ENCODE assay signal across 20 mouse cellular contexts in genomic region chr3:97835888-97836287, GRCm38 (mm10). TPM values are rescaled to one million over a fixed set of nuclear protein-coding genes. Genes with fewer than 3 reads are reported as not detected.
DNase-seq lines count a peak whose midpoint lies in the region; ATAC-seq and TF ChIP-seq lines count a peak whose summit lies in the region.
"Had no signal": no experiment of that assay in that cellular context is flagged by ENCODE, and none has a peak within 500 bp of the region (broad histone marks: within the 10 kb centered on the region; RNA-seq: fewer than 3 reads in every experiment).

No protein-coding gene starts in this region.

- no peaks in the 10 kb centered on the region for H3K27me3 ChIP-seq in C2C12 (ENCODE audit: control insufficient read depth, insufficient read depth, insufficient read length)
- no peaks in the 10 kb centered on the region for H3K27me3 ChIP-seq in hindbrain, embryonic 11.5 days (ENCODE audit: control insufficient read depth, insufficient read depth, low read length)
- H3K27me3 ChIP-seq: CH12.LX; embryonic facial prominence, embryonic 15.5 days; forebrain, embryonic 12.5 days; heart, embryonic 15.5 days had no signal

- H3K79me3 ChIP-seq in C2C12 (ENCODE audit: low read depth), result no peaks in the 10 kb centered on the region

- H3ac ChIP-seq in C2C12 (ENCODE audit: control insufficient read depth, insufficient read length, low read depth), result no peak overlapping the region

- no peak overlapping the region for H3K9ac ChIP-seq in hindbrain, embryonic 11.5 days (ENCODE audit: low read depth, low read length)
- H3K9ac ChIP-seq: embryonic facial prominence, embryonic 15.5 days; forebrain, embryonic 12.5 days; heart, embryonic 15.5 days; hindbrain, embryonic 15.5 days had no signal

- 88% methylated on average over 5 of the region's 5 CpGs for WGBS in hindbrain, embryonic 11.5 days

- no peak for TF ChIP-seq CTCF in C2C12 (IDR thresholded peaks at IDR 0.05; ENCODE audit: control insufficient read depth, insufficient read depth, insufficient read length)
- no peak for TF ChIP-seq CTCF in embryonic fibroblast, embryonic 13.5 days (IDR thresholded peaks at IDR 0.05; ENCODE audit: borderline replicate concordance, insufficient read depth, low read length)

- no peak overlapping the region for H3K4me3 ChIP-seq in C2C12 (ENCODE audit: insufficient read depth, poor library complexity, severe bottlenecking)
- H3K4me3 ChIP-seq in embryonic fibroblast, embryonic 13.5 days (ENCODE audit: insufficient read depth, low read length), result no peak overlapping the region
- no peak overlapping the region for H3K4me3 ChIP-seq in hindbrain, embryonic 11.5 days (ENCODE audit: low read depth, low read length)
- H3K4me3 ChIP-seq: embryonic facial prominence, embryonic 15.5 days; forebrain, embryonic 12.5 days; heart, adult 2 months; heart, embryonic 15.5 days; hindbrain, embryonic 10.5 days; hindbrain, embryonic 15.5 days had no signal

- H3K27ac ChIP-seq in embryonic fibroblast, embryonic 13.5 days (ENCODE audit: insufficient read depth, low read length), result peak overlapping the region; percentile 58
- no peak overlapping the region for H3K27ac ChIP-seq in hindbrain, embryonic 11.5 days (ENCODE audit: low read depth, low read length)
- H3K27ac ChIP-seq: embryonic facial prominence, embryonic 15.5 days; forebrain, embryonic 12.5 days; heart, adult 2 months; heart, embryonic 15.5 days; hindbrain, embryonic 10.5 days; hindbrain, embryonic 15.5 days had no signal

- no peak for ATAC-seq in hindbrain, embryonic 11.5 days (ENCODE audit: low FRiP score)
- ATAC-seq: forebrain, embryonic 16.5 days; intestine, embryonic 16.5 days had no signal

- peak; percentile 33 for DNase-seq in urinary bladder, postnatal 14 days (ENCODE audit: low spot score)
- no peak for DNase-seq in urinary bladder, postnatal 10 days (ENCODE audit: low spot score)
- DNase-seq in hindbrain, embryonic 11.5 days (ENCODE audit: low spot score), result no peak
- no peak for DNase-seq in layer of hippocampus, postnatal 25 days (ENCODE audit: extremely low spot score in 1 of 2, low spot score in 1 of 2)
- DNase-seq: adrenal gland, adult 8-10 months; cerebellum, adult 2 months; cerebellum, postnatal 10 days; gastrocnemius, postnatal 36 days; heart, adult 2 months had no signal

- no peak for TF ChIP-seq POLR2A in embryonic fibroblast, embryonic 13.5 days (IDR thresholded peaks at IDR 0.05; ENCODE audit: low read depth, low read length)

- no peaks in the 10 kb centered on the region for H3K9me3 ChIP-seq in hindbrain, embryonic 11.5 days (ENCODE audit: control insufficient read depth, low read length)
- H3K9me3 ChIP-seq: embryonic facial prominence, embryonic 15.5 days; forebrain, embryonic 12.5 days; heart, embryonic 15.5 days; hindbrain, embryonic 10.5 days; hindbrain, embryonic 15.5 days had no signal

- peaks cover 15% of the 10 kb centered on the region for H3K79me2 ChIP-seq in C2C12 (ENCODE audit: control insufficient read depth, insufficient read depth)

- peaks cover 11% of the 10 kb centered on the region for H3K4me1 ChIP-seq in embryonic fibroblast, embryonic 13.5 days (ENCODE audit: control insufficient read depth, insufficient read depth, low read length)
- no peaks in the 10 kb centered on the region for H3K4me1 ChIP-seq in hindbrain, embryonic 11.5 days (replicated peaks; ENCODE audit: control insufficient read depth, insufficient read depth, low read length)
- H3K4me1 ChIP-seq: embryonic facial prominence, embryonic 15.5 days; forebrain, embryonic 12.5 days; hindbrain, embryonic 10.5 days; hindbrain, embryonic 15.5 days had no signal

- H3K36me3 ChIP-seq in C2C12 (ENCODE audit: control insufficient read depth, insufficient read depth), result no peaks in the 10 kb centered on the region
- no peaks in the 10 kb centered on the region for H3K36me3 ChIP-seq in hindbrain, embryonic 11.5 days (ENCODE audit: control insufficient read depth, insufficient read depth, low read length)
- H3K36me3 ChIP-seq: embryonic facial prominence, embryonic 15.5 days; forebrain, embryonic 12.5 days; heart, embryonic 15.5 days; hindbrain, embryonic 10.5 days had no signal

- no peak overlapping the region for H3K4me2 ChIP-seq in hindbrain, embryonic 11.5 days (replicated peaks; ENCODE audit: low read depth, low read length)
- H3K4me2 ChIP-seq: embryonic facial prominence, embryonic 15.5 days; forebrain, embryonic 12.5 days; heart, embryonic 11.5 days; heart, embryonic 15.5 days; hindbrain, embryonic 15.5 days had no signal

TF ChIP-seq in C2C12, 6 proteins besides CTCF, POLR2A, EP300 and RAD21:
- TF ChIP-seq MAX (IDR thresholded peaks at IDR 0.05) (peak; percentile 90), MYOG (IDR thresholded peaks at IDR 0.05; ENCODE audit: control insufficient read depth, extremely low read depth, insufficient read length) (no peak), FOSL1 (IDR thresholded peaks at IDR 0.05; ENCODE audit: insufficient read depth, low read length, poor library complexity, severe bottlenecking) (no peak), MYOD1 (IDR thresholded peaks at IDR 0.05; ENCODE audit: control insufficient read depth, insufficient read length, low read depth) (no peak), CEBPB (IDR thresholded peaks at IDR 0.05; ENCODE audit: low read depth) (no peak), USF1 (IDR thresholded peaks at IDR 0.05; ENCODE audit: low read depth) (no peak)
TF ChIP-seq in C2C12: peak in this region for 1.

RNA-seq across cellular contexts. Expression of gene Pde4dip, which starts 52.6 kb away (rescaled TPM):
- 26.4 TPM for polyA plus RNA-seq in C2C12 (2012; fragmentation: generic; extraction: Trizol)
- 43.1 and 56.1 TPM in 2 replicates for polyA plus RNA-seq in embryonic fibroblast, embryonic 13.5 days (2011; ENCODE audit: insufficient read length, low read depth, missing spikeins)
- 27.5 and 35.5 TPM in 2 replicates for polyA plus RNA-seq in hindbrain, embryonic 11.5 days (2014; fragmentation: Nextera tagmentation; extraction: Ambion mirVana)
- 100 to 1,000 TPM; 219 to 249 TPM for total RNA-seq in layer of hippocampus, postnatal 25 days (2021)
